Mouse (Mus musculus) midbrain, embryonic 15.5 days (tissue): ENCODE data around the gene Upp2. TPM values are rescaled to one million over a fixed set of nuclear protein-coding genes. Genes with fewer than 3 reads are reported as not detected.
A peak's percentile ranks its signal among the peaks of the same experiment; 100 is the strongest.

Source experiments
- ATAC-seq: fragments of 200-750 bp; cut with Nextera tagmentation; replicated peaks from 2 replicates; pipeline ENCODE4 v1.8.0; 2017; ENCODE audit warnings: moderate TSS enrichment
- H3K27ac ChIP-seq: fragments of 300-500 bp; sonication (generic); 2 replicates; pipeline ENCODE4 v1.5.1; 2015; ENCODE audit warnings: mild to moderate bottlenecking, inconsistent platforms
- H3K27me3 ChIP-seq: fragments of 300-500 bp; sonication (generic); replicated peaks from 2 replicates; pipeline ENCODE4 v1.6.1; 2015; ENCODE audit warnings: inconsistent platforms
- H3K36me3 ChIP-seq: fragments of 300-500 bp; sonication (generic); replicated peaks from 2 replicates; pipeline ENCODE4 v1.6.1; 2015; ENCODE audit warnings: inconsistent platforms
- H3K4me1 ChIP-seq: fragments of 300-500 bp; sonication (generic); 2 replicates; pipeline ENCODE4 v1.6.1; 2015; ENCODE audit warnings: inconsistent platforms
- H3K4me2 ChIP-seq: fragments of 300-500 bp; sonication (generic); 2 replicates; pipeline ENCODE4 v1.6.1; 2015; ENCODE audit warnings: inconsistent platforms, mild to moderate bottlenecking, moderate library complexity
- H3K4me3 ChIP-seq: fragments of 300-500 bp; sonication (generic); 2 replicates; pipeline ENCODE4 v1.5.1; 2015; ENCODE audit warnings: mild to moderate bottlenecking, inconsistent platforms
- H3K9ac ChIP-seq: fragments of 300-500 bp; sonication (generic); 2 replicates; pipeline ENCODE4 v1.6.1; 2015; ENCODE audit warnings: mild to moderate bottlenecking, inconsistent platforms
- H3K9me3 ChIP-seq: fragments of 300-500 bp; sonication (generic); 2 replicates; pipeline ENCODE4 v1.6.1; 2016; ENCODE audit warnings: inconsistent platforms
- WGBS: fragments of 180-500 bp; shearing (Covaris S2); methylation state at CpG from one replicate; pipeline ENCODE4 v1.1.7; 2015; ENCODE audit warnings: mixed read lengths; 5-methylcytosine and 5-hydroxymethylcytosine counted together
- polyA plus RNA-seq: library from polyadenylated mRNA; unstranded; fragments of >200 nt; fragmentation: Nextera tagmentation; extraction: Ambion mirVana; gene quantifications from 2 replicates; pipeline ENCODE4 v1.2.1, GENCODE M21; 2015

Gene Upp2
- polyA plus RNA-seq, 1 experiment from 2014 or later = 15.2 TPM

- Histone ChIP-seq H3K4me1 (no peaks in the 10 kb centered on the region), H3K9ac (no peak overlapping the region), H3K9me3 (no peaks in the 10 kb centered on the region), H3K4me2 (no peak overlapping the region), H3K27ac (no peak overlapping the region), H3K36me3 (no peaks in the 10 kb centered on the region), H3K27me3 (no peaks in the 10 kb centered on the region), H3K4me3 (no peak overlapping the region)
- no peak for ATAC-seq
- 72% methylated on average over 9 of the region's 9 CpGs for WGBS
Measured at GRCm38 (mm10) chr2:58595350-58595749, 28.3 kb downstream of the Upp2 start.

GRCm38 (mm10) chr2:58596774-58597342, 29.8 kb downstream of the Upp2 start:
- no peak for ATAC-seq
- 59% methylated on average over 17 of the region's 17 CpGs for WGBS
- no peaks in the 10 kb centered on the region for H3K4me1 ChIP-seq
- H3K4me2 ChIP-seq = no peak overlapping the region
- no peak overlapping the region for H3K27ac ChIP-seq
- H3K27me3 ChIP-seq = no peaks in the 10 kb centered on the region
- no peaks in the 10 kb centered on the region for H3K9me3 ChIP-seq
- no peaks in the 10 kb centered on the region for H3K36me3 ChIP-seq
- H3K4me3 ChIP-seq = no peak overlapping the region
- H3K9ac ChIP-seq = no peak overlapping the region

GRCm38 (mm10) chr2:58597556-58597955, 30.5 kb downstream of the Upp2 start:
- Histone ChIP-seq H3K4me3 (no peak overlapping the region), H3K27me3 (no peaks in the 10 kb centered on the region), H3K4me2 (no peak overlapping the region), H3K4me1 (no peaks in the 10 kb centered on the region), H3K36me3 (no peaks in the 10 kb centered on the region), H3K27ac (no peak overlapping the region), H3K9ac (no peak overlapping the region), H3K9me3 (no peaks in the 10 kb centered on the region)
- 85% methylated on average over 3 of the region's 3 CpGs for WGBS
- ATAC-seq = no peak

DNA sequence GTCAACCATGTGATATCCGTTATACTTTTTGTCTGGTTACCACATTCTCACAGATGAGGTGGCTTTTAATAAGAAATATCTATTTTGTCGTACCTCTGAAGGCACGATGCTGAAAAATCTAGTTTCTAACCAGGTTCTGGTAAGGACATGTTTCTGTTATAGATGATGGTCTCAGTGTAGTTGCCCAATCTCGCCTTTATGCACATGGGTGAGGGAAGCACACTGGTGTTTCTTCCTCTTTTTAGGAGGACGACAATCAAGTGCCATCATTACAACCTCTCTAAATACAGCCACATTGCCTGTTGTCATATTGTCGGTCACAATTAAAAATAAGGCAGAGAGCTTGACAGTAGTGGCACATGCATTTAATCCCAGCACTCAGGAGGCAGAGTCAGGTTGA, 32.5 kb downstream of the Upp2 start:
- Histone ChIP-seq H3K9me3 (no peaks in the 10 kb centered on the region), H3K36me3 (no peaks in the 10 kb centered on the region), H3K4me1 (no peaks in the 10 kb centered on the region), H3K27ac (no peak overlapping the region), H3K4me3 (no peak overlapping the region), H3K4me2 (no peak overlapping the region), H3K27me3 (no peaks in the 10 kb centered on the region), H3K9ac (no peak overlapping the region)
- 93% methylated on average over 6 of the region's 6 CpGs for WGBS
- no peak for ATAC-seq

DNA sequence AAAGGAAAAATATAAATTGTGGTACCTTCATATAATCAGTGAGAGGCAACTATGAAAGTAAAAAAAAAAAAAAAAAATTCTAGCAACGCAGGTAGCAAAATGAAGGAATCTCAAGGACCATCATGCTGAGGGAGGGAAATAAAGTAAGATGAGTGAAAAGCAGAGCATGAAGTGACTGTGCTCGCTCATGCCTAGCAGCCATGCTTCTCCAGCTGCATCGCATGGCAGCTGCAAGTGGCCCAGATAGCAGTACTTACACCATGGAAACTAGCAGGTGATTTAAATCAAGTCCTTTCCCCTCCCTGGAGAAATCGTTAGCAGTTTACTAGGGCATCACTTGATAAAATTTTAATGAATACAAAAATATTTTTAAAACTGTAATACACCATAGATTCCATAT, 34.3 kb downstream of the Upp2 start:
- 73% methylated on average over 4 of the region's 4 CpGs for WGBS
- ATAC-seq = no peak
- no peaks in the 10 kb centered on the region for H3K4me1 ChIP-seq
- H3K4me3 ChIP-seq = no peak overlapping the region
- H3K27ac ChIP-seq = no peak overlapping the region
- H3K36me3 ChIP-seq = no peaks in the 10 kb centered on the region
- no peaks in the 10 kb centered on the region for H3K9me3 ChIP-seq
- no peaks in the 10 kb centered on the region for H3K27me3 ChIP-seq
- H3K9ac ChIP-seq = no peak overlapping the region
- H3K4me2 ChIP-seq = no peak overlapping the region

DNA sequence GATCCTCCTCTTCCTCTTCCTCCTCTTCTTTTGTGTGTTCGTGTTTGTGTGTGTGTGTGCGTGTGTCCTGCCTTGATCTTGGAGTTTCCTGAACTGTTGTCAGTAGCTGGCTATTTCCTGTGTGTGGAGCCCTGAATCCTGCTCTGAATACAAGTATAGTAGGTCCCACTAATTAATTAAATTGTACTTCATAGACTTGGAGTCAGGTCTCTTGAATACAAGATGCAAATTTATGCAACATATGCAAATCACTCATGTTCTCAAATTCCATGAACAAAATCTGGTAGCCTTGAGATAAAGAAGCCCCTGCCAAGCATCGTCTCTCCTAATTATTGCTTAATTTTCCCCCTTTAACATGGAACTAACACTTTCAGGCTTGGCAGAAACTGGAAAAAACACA, 36.3 kb downstream of the Upp2 start:
- H3K27ac ChIP-seq = no peak overlapping the region
- no peaks in the 10 kb centered on the region for H3K9me3 ChIP-seq
- no peak overlapping the region for H3K4me2 ChIP-seq
- WGBS = 82% methylated on average over 3 of the region's 3 CpGs
- H3K36me3 ChIP-seq = no peaks in the 10 kb centered on the region
- no peaks in the 10 kb centered on the region for H3K4me1 ChIP-seq
- peak; percentile 56; the same call in 1 of the 2 replicates for ATAC-seq
- H3K4me3 ChIP-seq = no peak overlapping the region
- H3K9ac ChIP-seq = no peak overlapping the region
- H3K27me3 ChIP-seq = no peaks in the 10 kb centered on the region

DNA sequence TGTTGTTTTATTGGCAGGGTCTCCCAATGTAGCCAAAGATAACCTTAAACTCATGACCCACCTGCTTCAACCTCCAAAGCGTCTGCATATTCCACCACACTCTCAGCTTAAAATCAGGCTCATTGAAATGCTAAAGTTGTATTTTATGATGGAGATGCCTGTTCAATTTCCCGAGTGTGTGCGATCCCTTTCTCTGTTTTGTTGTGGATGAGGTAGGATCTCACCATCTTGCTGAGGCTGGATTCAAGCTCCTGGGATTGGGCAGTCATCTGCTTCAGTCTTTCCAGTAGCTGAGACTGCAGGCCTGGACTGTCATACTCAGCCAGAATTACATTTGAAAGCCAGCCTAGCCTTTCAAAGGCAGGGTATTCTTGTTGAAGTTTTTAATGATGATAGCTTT, 37.7 kb downstream of the Upp2 start:
- Histone ChIP-seq H3K36me3 (no peaks in the 10 kb centered on the region), H3K9me3 (no peaks in the 10 kb centered on the region), H3K4me3 (no peak overlapping the region), H3K4me2 (no peak overlapping the region), H3K27ac (no peak overlapping the region), H3K27me3 (no peaks in the 10 kb centered on the region), H3K4me1 (no peaks in the 10 kb centered on the region), H3K9ac (no peak overlapping the region)
- no peak for ATAC-seq
- WGBS = 96% methylated on average over 3 of the region's 3 CpGs

DNA sequence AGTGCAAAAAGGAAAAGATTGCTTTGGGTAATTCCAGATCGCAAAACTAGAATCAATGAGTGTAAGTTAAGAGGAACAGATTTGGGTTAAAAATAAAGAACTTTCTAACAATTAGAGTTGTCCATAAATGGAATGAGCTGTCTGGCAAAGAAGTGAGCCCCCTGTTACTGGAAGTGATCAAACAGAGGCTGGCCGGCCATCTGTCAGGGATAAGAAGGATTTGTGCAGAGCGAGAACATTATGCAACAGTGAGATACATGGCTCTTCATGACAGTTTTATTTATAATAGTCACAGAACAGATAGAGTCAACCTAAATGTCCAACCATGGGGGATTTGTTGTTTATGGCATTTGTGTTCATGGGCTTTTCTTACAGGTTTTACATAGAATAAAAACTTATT, 46.6 kb downstream of the Upp2 start:
- Histone ChIP-seq H3K9me3 (no peaks in the 10 kb centered on the region), H3K27me3 (no peaks in the 10 kb centered on the region), H3K36me3 (no peaks in the 10 kb centered on the region), H3K27ac (no peak overlapping the region), H3K4me1 (no peaks in the 10 kb centered on the region), H3K4me3 (no peak overlapping the region), H3K4me2 (no peak overlapping the region), H3K9ac (no peak overlapping the region)
- ATAC-seq = no peak
- 90% methylated on average over 3 of the region's 3 CpGs for WGBS

DNA sequence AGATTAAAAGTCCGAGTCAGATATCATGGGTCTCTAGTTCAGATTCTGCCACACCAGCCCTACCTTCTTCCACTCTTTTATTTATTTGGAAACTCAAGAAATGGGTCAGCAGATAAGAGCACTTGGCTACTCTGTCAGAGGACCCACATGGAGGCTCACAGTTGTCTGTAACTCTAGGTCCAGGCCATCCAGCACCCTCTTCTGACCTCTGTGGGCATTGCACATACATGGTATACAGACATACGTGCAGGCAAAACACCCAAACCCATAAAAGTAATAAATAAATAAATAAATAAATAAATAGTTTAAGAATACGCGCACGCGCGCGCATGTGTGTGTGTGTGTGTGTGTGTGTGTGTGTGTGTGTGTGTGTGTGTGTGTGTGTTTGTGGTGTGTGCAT, 47.8 kb downstream of the Upp2 start:
- no peaks in the 10 kb centered on the region for H3K9me3 ChIP-seq
- H3K27me3 ChIP-seq = no peaks in the 10 kb centered on the region
- H3K4me1 ChIP-seq = no peaks in the 10 kb centered on the region
- no peak overlapping the region for H3K9ac ChIP-seq
- H3K36me3 ChIP-seq = no peaks in the 10 kb centered on the region
- ATAC-seq = no peak
- H3K4me3 ChIP-seq = no peak overlapping the region
- H3K4me2 ChIP-seq = no peak overlapping the region
- H3K27ac ChIP-seq = no peak overlapping the region
- 96% methylated on average over 8 of the region's 8 CpGs for WGBS

DNA sequence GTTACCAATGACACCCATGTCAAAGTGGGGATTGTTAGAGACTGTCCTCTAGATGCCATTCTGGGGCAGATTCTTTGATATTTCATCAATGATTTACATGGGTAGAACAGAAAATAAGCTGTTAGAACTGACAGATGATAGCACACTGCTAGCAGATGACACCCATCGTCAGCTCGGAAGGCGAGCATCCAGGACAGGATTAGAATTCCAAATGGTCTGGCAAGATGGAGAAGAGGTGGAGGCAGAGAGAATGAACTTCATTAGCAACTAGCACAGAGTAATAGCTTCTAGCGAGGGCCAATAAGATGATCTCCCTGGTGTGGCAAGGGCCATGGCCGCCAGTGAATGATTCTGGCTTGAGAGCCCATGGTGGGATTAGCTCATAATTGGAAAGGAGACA, 48.7 kb downstream of the Upp2 start:
- H3K4me1 ChIP-seq = no peaks in the 10 kb centered on the region
- no peaks in the 10 kb centered on the region for H3K27me3 ChIP-seq
- WGBS = 89% methylated on average over 5 of the region's 5 CpGs
- H3K4me3 ChIP-seq = no peak overlapping the region
- no peak overlapping the region for H3K27ac ChIP-seq
- H3K9ac ChIP-seq = no peak overlapping the region
- ATAC-seq = no peak
- no peaks in the 10 kb centered on the region for H3K36me3 ChIP-seq
- no peak overlapping the region for H3K4me2 ChIP-seq
- no peaks in the 10 kb centered on the region for H3K9me3 ChIP-seq

DNA sequence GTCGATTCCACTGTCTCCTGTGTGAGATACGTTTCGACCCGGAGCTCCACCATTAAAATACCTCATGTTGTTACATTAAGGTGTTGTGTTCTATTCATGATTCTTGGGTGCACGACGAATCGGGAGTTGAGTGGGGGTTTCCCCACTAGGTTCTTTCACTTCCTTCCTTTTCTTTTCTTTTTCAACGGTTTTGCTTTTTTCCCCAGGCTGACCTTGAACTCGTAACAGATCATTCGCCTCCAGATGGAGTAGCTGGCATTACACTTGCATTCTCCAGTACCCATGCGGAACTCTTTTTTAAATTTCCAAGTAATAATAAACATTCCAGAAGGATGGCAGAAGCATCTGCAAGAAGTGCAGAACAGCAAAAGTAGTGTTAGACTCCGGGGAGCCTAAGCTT, 58.1 kb downstream of the Upp2 start:
- H3K4me2 ChIP-seq = no peak overlapping the region
- no peak overlapping the region for H3K27ac ChIP-seq
- WGBS = 65% methylated on average over 12 of the region's 12 CpGs
- H3K36me3 ChIP-seq = no peaks in the 10 kb centered on the region
- H3K9me3 ChIP-seq = no peaks in the 10 kb centered on the region
- no peak for ATAC-seq
- no peak overlapping the region for H3K4me3 ChIP-seq
- H3K27me3 ChIP-seq = no peaks in the 10 kb centered on the region
- H3K9ac ChIP-seq = no peak overlapping the region
- H3K4me1 ChIP-seq = 0 out of 2 replicates have a peak, but pooled peaks cover 4% of the 10 kb centered on the region

- Histone ChIP-seq H3K4me2 (no peak overlapping the region), H3K4me1 (0 out of 2 replicates have a peak, but pooled peaks cover 4% of the 10 kb centered on the region), H3K4me3 (no peak overlapping the region), H3K9me3 (no peaks in the 10 kb centered on the region), H3K27me3 (no peaks in the 10 kb centered on the region), H3K36me3 (no peaks in the 10 kb centered on the region), H3K27ac (no peak overlapping the region), H3K9ac (no peak overlapping the region)
- WGBS = 4% methylated on average over 2 of the region's 2 CpGs
- ATAC-seq = no peak
Measured at GRCm38 (mm10) chr2:58625681-58626080, 58.6 kb downstream of the Upp2 start.

GRCm38 (mm10) chr2:58626136-58626769, 59.2 kb downstream of the Upp2 start:
- Histone ChIP-seq H3K27ac (no peak overlapping the region), H3K36me3 (no peaks in the 10 kb centered on the region)
- 0 out of 2 replicates have a peak, but pooled peaks have one; percentile 30 for ATAC-seq

More at GRCm38 (mm10) chr2:58626136-58626769, 59.2 kb downstream of the Upp2 start:
- no peak overlapping the region for H3K4me2 ChIP-seq
- H3K4me1 ChIP-seq = 0 out of 2 replicates have a peak, but pooled peaks cover 4% of the 10 kb centered on the region
- no peaks in the 10 kb centered on the region for H3K9me3 ChIP-seq
- no peak overlapping the region for H3K4me3 ChIP-seq
- H3K9ac ChIP-seq = no peak overlapping the region
- no peaks in the 10 kb centered on the region for H3K27me3 ChIP-seq
- WGBS = 8% methylated on average over 8 of the region's 8 CpGs
